Mouse (Mus musculus) spleen, adult 2 months (tissue): ENCODE results near the gene Klk1.

ENCODE experiments used
- CTCF ChIP-seq: fragments of 200-500 bp; IDR thresholded peaks from 2 replicates; pipeline ENCODE4 v1.5.1; 2011; ENCODE audit warnings: mild to moderate bottlenecking, inconsistent platforms; ENCODE audit not compliant: insufficient read depth, insufficient read length, insufficient replicate concordance; ENCODE audit errors: extremely low read depth
- POLR2A ChIP-seq: fragments of 200-500 bp; IDR thresholded peaks from 2 replicates; pipeline ENCODE4 v1.6.1; 2011; ENCODE audit warnings: low read depth, low read length, inconsistent platforms

DNA sequence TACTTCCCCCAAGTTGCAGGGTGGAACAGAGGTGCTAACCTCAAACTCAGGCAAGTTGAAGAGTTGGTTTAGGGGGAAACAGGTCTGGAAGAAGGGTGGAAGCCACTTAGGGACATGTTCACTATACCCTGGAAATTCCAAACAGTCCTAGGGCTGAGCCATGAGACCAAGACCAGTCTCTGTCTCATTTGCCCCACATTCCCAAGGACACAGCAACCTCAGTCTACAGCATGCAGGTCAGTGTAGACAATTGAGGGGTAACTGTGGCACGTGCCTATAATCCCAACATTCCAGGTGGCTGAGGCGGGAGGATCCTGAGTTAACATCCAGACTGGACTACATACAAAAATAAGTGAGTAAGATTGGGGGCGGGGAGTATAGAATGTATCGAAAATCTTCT lies 24.1 kb downstream of the Klk1 start:
- no peak for TF ChIP-seq CTCF
- no peak for TF ChIP-seq POLR2A
